Mouse (Mus musculus) megakaryocyte, adult 5-6 weeks (primary cell): Measurements from ENCODE around the gene Epb42. TPM values are rescaled to one million over a fixed set of nuclear protein-coding genes. Genes with fewer than 3 reads are reported as not detected.
A peak's percentile ranks its signal among the peaks of the same experiment; 100 is the strongest.
"Not testable (repeated sequence)": the region's sequence is repeated elsewhere in the genome, so short reads cannot be mapped to it uniquely, and the experiment has no call there.

Source experiments
- ATAC-seq: 2 replicates; pipeline ENCODE4 v1.8.0; 2016; ENCODE audit warnings: mild to moderate bottlenecking, inconsistent platforms; ENCODE audit not compliant: poor library complexity, severe bottlenecking
- total RNA-seq, 2 experiments: library from RNA; stranded (forward) in 1 of 2; stranded (reverse) in 1 of 2; fragments of 153-499, 151-499 nt in 1 of 2; fragments of 221-1000, 200-1000 nt in 1 of 2; gene quantifications; 2 replicates each; pipeline versions ENCODE4 v1.2.3 to v1.2.4; 2015 to 2017

Gene Epb42
- total RNA-seq, 2 experiments from 2014 or later: 0.22 to 1.9 TPM

GRCm38 (mm10) chr2:121008664-121009007 is 28.2 kb downstream of the Epb42 start:
- ATAC-seq: no peak

- ATAC-seq: peak; percentile 97
Measured at GRCm38 (mm10) chr2:121007925-121008663, 28.8 kb downstream of the Epb42 start, which contains the start of gene Ccndbp1. Gene Ccndbp1, plus strand, starts transcription at chr2:121008403.

GRCm38 (mm10) chr2:121006986-121007385 is 29.9 kb downstream of the Epb42 start:
- no peak for ATAC-seq

- no peak for ATAC-seq
Measured at GRCm38 (mm10) chr2:121004018-121004811, 32.7 kb downstream of the Epb42 start.

- ATAC-seq: no peak
Measured at GRCm38 (mm10) chr2:121003586-121003985, 33.3 kb downstream of the Epb42 start.

- ATAC-seq: no peak
Measured at GRCm38 (mm10) chr2:120998863-120999262, 38.0 kb downstream of the Epb42 start.

- not testable (repeated sequence) for ATAC-seq
Measured at GRCm38 (mm10) chr2:120996607-120997006, 40.3 kb downstream of the Epb42 start.

- no peak for ATAC-seq
Measured at GRCm38 (mm10) chr2:120991196-120991595, 45.7 kb downstream of the Epb42 start.

- peak; percentile 52; the same call in 1 of the 2 replicates for ATAC-seq
Measured at GRCm38 (mm10) chr2:120985241-120985640, 51.6 kb downstream of the Epb42 start.

- ATAC-seq: no peak
Measured at GRCm38 (mm10) chr2:120983611-120984010, 53.3 kb downstream of the Epb42 start.

- no peak for ATAC-seq
Measured at GRCm38 (mm10) chr2:120980861-120981260, 56.0 kb downstream of the Epb42 start.

- no peak for ATAC-seq
Measured at GRCm38 (mm10) chr2:120979819-120980218, 57.1 kb downstream of the Epb42 start.

- ATAC-seq: no peak
Measured at GRCm38 (mm10) chr2:120978693-120979037, 58.2 kb downstream of the Epb42 start.

GRCm38 (mm10) chr2:120977926-120978692 is 58.8 kb downstream of the Epb42 start:
- no peak for ATAC-seq

GRCm38 (mm10) chr2:120976990-120977925 is 59.6 kb downstream of the Epb42 start, which contains the start of gene Tmem62:
Gene Tmem62, plus strand, starts transcription at chr2:120977017.
- ATAC-seq: peak; percentile 80

- ATAC-seq: 0 out of 2 replicates have a peak, but pooled peaks have one; percentile 25
Measured at GRCm38 (mm10) chr2:120976308-120976707, 60.6 kb downstream of the Epb42 start.

GRCm38 (mm10) chr2:120972964-120973363 is 63.9 kb downstream of the Epb42 start:
- ATAC-seq: no peak

- ATAC-seq: not testable (repeated sequence)
Measured at GRCm38 (mm10) chr2:120972257-120972656, 64.6 kb downstream of the Epb42 start.

- ATAC-seq: no peak
Measured at GRCm38 (mm10) chr2:120971766-120972165, 65.1 kb downstream of the Epb42 start.

- peak; percentile 98 for ATAC-seq
Measured at GRCm38 (mm10) chr2:120970559-120971080, 66.3 kb downstream of the Epb42 start, which contains the start of gene Ubr1. Gene Ubr1, minus strand, starts transcription at chr2:120970715.
